Mouse (Mus musculus): Measurements from ENCODE around the gene Selp. TPM values are rescaled to one million over a fixed set of nuclear protein-coding genes. Genes with fewer than 3 reads are reported as not detected.

The Selp gene
- 1 to 10 TPM; 1.8 to 3.6 TPM for total RNA-seq (2021)
- 1.7 and 1.8 TPM in 2 replicates for polyA plus RNA-seq (2012; rRNA removed)
- long read RNA-seq: 0 reads

DNA sequence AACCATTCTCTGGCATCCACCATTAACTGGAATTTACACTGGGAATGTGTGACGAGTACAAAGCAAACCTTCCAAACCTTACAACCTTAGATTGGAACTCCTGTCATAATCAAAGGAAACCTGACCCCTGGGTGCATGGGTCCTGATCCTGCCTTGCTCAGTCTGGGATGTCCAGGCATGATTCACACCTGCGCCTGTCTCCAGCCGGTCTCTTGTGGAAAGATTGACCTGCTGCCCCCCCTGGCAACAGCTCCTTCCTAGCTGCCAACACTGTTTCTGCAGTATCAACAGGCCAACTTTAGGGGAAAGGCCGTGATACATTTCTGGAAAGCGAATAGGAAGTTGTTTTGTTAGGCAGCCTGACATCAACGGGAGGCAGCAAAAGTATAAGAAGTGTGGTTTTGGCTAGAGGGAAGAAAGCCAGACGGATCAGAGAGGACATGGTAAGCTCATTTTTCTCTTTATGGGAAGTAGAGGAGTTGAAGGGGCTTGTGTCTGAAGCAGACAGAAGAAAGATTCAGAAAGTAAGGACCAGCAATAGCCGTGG is at the start of gene Selp:
Selp (plus strand) TSS at position 318 of the 547 bp plus-strand sequence.
- Histone ChIP-seq H3K4me3 (no peak within 1 kb of the TSS), H3K4me1 (ENCODE audit: control insufficient read depth, insufficient read depth, low read length) (no peaks in the 10 kb centered on the region; the same call in 1 of the 2 replicates), H3K27ac (no peak within 1 kb of the TSS), H3K79me2 (replicated peaks; ENCODE audit: control insufficient read depth, insufficient read depth, low read length) (no peaks in the 10 kb centered on the region), H3K9ac (ENCODE audit: low read depth, low read length) (no peak within 1 kb of the TSS), H3K27me3 (ENCODE audit: control insufficient read depth, insufficient read depth, low read length) (no peaks in the 10 kb centered on the region), H3K36me3 (ENCODE audit: control insufficient read depth, insufficient read depth, low read length) (no peaks in the 10 kb centered on the region)
- intact Hi-C loops (cut with DNase I): no loop called here
- TF ChIP-seq EP300 (IDR thresholded peaks at IDR 0.05; ENCODE audit: insufficient read depth, low read depth, low read length): no peak
- no peak for TF ChIP-seq CTCF (IDR thresholded peaks at IDR 0.05)
- TF ChIP-seq POLR2A (IDR thresholded peaks at IDR 0.05; ENCODE audit: insufficient read depth, low read depth, low read length): no peak
- no peak for DNase-seq
- 33% methylated on average over 8 of the region's 8 CpGs for WGBS

- Histone ChIP-seq H3K36me3 (ENCODE audit: control insufficient read depth, insufficient read depth, low read length) (no peaks in the 10 kb centered on the region), H3K27ac (no peak overlapping the region), H3K79me2 (replicated peaks; ENCODE audit: control insufficient read depth, insufficient read depth, low read length) (no peaks in the 10 kb centered on the region), H3K27me3 (ENCODE audit: control insufficient read depth, insufficient read depth, low read length) (no peaks in the 10 kb centered on the region), H3K9ac (ENCODE audit: low read depth, low read length) (no peak overlapping the region), H3K4me1 (ENCODE audit: control insufficient read depth, insufficient read depth, low read length) (no peaks in the 10 kb centered on the region), H3K4me3 (no peak overlapping the region)
- TF ChIP-seq CTCF (IDR thresholded peaks at IDR 0.05): no peak
- no peak for DNase-seq
- intact Hi-C loops (cut with DNase I): no loop called here
Observed at GRCm38 (mm10) chr1:164069261-164069660, 45.8 kb upstream of the Selp start.

DNA sequence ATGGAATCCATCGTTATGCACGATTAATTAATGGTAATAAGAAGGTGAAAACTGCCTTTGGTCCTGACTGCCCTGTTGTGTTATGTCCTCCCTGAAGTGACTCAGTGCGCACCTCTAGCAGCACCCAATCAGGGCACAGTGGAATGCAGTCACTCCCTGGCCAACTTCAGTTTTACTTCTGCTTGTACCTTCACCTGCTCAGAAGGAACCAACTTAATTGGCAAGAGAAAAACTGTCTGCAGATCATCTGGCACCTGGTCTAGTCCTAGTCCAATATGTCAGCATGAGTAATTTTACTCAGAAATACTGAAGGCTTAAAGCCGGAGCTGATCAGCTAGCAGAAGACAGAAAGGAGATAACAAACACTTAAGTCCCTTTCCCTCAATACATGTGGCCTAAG is 44.6 kb upstream of the Selp start:
- H3K9ac ChIP-seq (ENCODE audit: low read depth, low read length): no peak overlapping the region
- no peak overlapping the region for H3K27ac ChIP-seq
- no peak for TF ChIP-seq EP300 (IDR thresholded peaks at IDR 0.05; ENCODE audit: insufficient read depth, low read depth, low read length)
- no peak for TF ChIP-seq POLR2A (IDR thresholded peaks at IDR 0.05; ENCODE audit: insufficient read depth, low read depth, low read length)
- no peak for TF ChIP-seq CTCF (IDR thresholded peaks at IDR 0.05)
- no peak overlapping the region for H3K4me3 ChIP-seq
- no peaks in the 10 kb centered on the region for H3K27me3 ChIP-seq (ENCODE audit: control insufficient read depth, insufficient read depth, low read length)
- intact Hi-C loops (cut with DNase I): no loop called here
- no peak for DNase-seq
- no peaks in the 10 kb centered on the region for H3K4me1 ChIP-seq (ENCODE audit: control insufficient read depth, insufficient read depth, low read length)
- no peaks in the 10 kb centered on the region for H3K79me2 ChIP-seq (replicated peaks; ENCODE audit: control insufficient read depth, insufficient read depth, low read length)
- no peaks in the 10 kb centered on the region for H3K36me3 ChIP-seq (ENCODE audit: control insufficient read depth, insufficient read depth, low read length)
- 83% methylated on average over 4 of the region's 4 CpGs for WGBS

GRCm38 (mm10) chr1:164071111-164071510 is 44.0 kb upstream of the Selp start:
- H3K4me1 ChIP-seq (ENCODE audit: control insufficient read depth, insufficient read depth, low read length): no peaks in the 10 kb centered on the region
- no peak for TF ChIP-seq EP300 (IDR thresholded peaks at IDR 0.05; ENCODE audit: insufficient read depth, low read depth, low read length)
- TF ChIP-seq POLR2A (IDR thresholded peaks at IDR 0.05; ENCODE audit: insufficient read depth, low read depth, low read length): no peak
- TF ChIP-seq CTCF (IDR thresholded peaks at IDR 0.05): no peak
- WGBS: 70% methylated on average over 7 of the region's 7 CpGs
- no peaks in the 10 kb centered on the region for H3K36me3 ChIP-seq (ENCODE audit: control insufficient read depth, insufficient read depth, low read length)
- H3K4me3 ChIP-seq: no peak overlapping the region
- intact Hi-C loops (cut with DNase I): no loop called here
- DNase-seq: no peak
- no peak overlapping the region for H3K27ac ChIP-seq
- no peaks in the 10 kb centered on the region for H3K79me2 ChIP-seq (replicated peaks; ENCODE audit: control insufficient read depth, insufficient read depth, low read length)
- no peaks in the 10 kb centered on the region for H3K27me3 ChIP-seq (ENCODE audit: control insufficient read depth, insufficient read depth, low read length)
- no peak overlapping the region for H3K9ac ChIP-seq (ENCODE audit: low read depth, low read length)

- no peak overlapping the region for H3K9ac ChIP-seq (ENCODE audit: low read depth, low read length)
- intact Hi-C loops (cut with DNase I): no loop called here
- WGBS: 88% methylated on average over 4 of the region's 4 CpGs
- H3K36me3 ChIP-seq (ENCODE audit: control insufficient read depth, insufficient read depth, low read length): no peaks in the 10 kb centered on the region
- DNase-seq: no peak
- no peak for TF ChIP-seq POLR2A (IDR thresholded peaks at IDR 0.05; ENCODE audit: insufficient read depth, low read depth, low read length)
- H3K27me3 ChIP-seq (ENCODE audit: control insufficient read depth, insufficient read depth, low read length): no peaks in the 10 kb centered on the region
- no peak overlapping the region for H3K27ac ChIP-seq
- H3K4me3 ChIP-seq: no peak overlapping the region
- no peaks in the 10 kb centered on the region for H3K79me2 ChIP-seq (replicated peaks; ENCODE audit: control insufficient read depth, insufficient read depth, low read length)
- no peaks in the 10 kb centered on the region for H3K4me1 ChIP-seq (ENCODE audit: control insufficient read depth, insufficient read depth, low read length)
Observed at GRCm38 (mm10) chr1:164072001-164072400, 43.1 kb upstream of the Selp start.

DNA sequence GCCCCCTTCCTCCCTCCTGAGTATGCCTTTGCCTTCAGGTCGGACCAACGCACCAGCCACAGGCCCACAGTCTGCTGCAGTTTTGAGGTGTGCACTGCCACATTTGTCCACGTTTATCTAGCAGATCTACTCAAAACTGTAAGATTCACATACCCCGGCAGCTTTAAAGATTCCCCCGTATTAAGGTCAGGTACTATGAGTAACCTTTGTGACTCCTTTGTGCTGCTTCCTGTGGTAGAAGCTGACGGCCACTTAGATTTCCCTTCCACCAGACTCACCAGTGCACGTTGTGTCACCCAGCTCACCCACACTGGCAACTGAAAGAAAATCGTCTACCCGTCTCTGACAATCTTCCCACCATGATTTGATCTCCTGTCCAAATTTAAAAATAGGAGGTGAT is 42.0 kb upstream of the Selp start:
- 80% methylated on average over 9 of the region's 9 CpGs for WGBS
- TF ChIP-seq POLR2A (IDR thresholded peaks at IDR 0.05; ENCODE audit: insufficient read depth, low read depth, low read length) (no peak), EP300 (IDR thresholded peaks at IDR 0.05; ENCODE audit: insufficient read depth, low read depth, low read length) (no peak), CTCF (IDR thresholded peaks at IDR 0.05) (no peak)
- DNase-seq: no peak

More for the DNA sequence above, 42.0 kb upstream of the Selp start:
- Histone ChIP-seq H3K9ac (ENCODE audit: low read depth, low read length) (no peak overlapping the region), H3K4me3 (no peak overlapping the region), H3K27ac (no peak overlapping the region), H3K36me3 (ENCODE audit: control insufficient read depth, insufficient read depth, low read length) (no peaks in the 10 kb centered on the region), H3K79me2 (replicated peaks; ENCODE audit: control insufficient read depth, insufficient read depth, low read length) (no peaks in the 10 kb centered on the region), H3K27me3 (ENCODE audit: control insufficient read depth, insufficient read depth, low read length) (no peaks in the 10 kb centered on the region), H3K4me1 (ENCODE audit: control insufficient read depth, insufficient read depth, low read length) (no peaks in the 10 kb centered on the region)
- intact Hi-C loops (cut with DNase I): no loop called here

Data from heart, adult 2 months (tissue).